Mouse (Mus musculus) hindbrain, embryonic 16.5 days (tissue): ENCODE measurements around the gene Zfpm1. TPM values are rescaled to one million over a fixed set of nuclear protein-coding genes. Genes with fewer than 3 reads are reported as not detected.
"Not testable (repeated sequence)": the region's sequence is repeated elsewhere in the genome, so short reads cannot be mapped to it uniquely, and the experiment has no call there.

Experiments used
- ATAC-seq: fragments of 200-750 bp; cut with Nextera tagmentation; 2 replicates; pipeline ENCODE4 v1.8.0; 2017; ENCODE audit warnings: moderate TSS enrichment, moderate library complexity
- H3K27ac ChIP-seq: fragments of 300-500 bp; sonication (generic); 2 replicates; pipeline ENCODE4 v1.5.1; 2014; ENCODE audit warnings: low read depth, mild to moderate bottlenecking, control low read depth, low read length, moderate library complexity
- H3K27me3 ChIP-seq: fragments of 300-500 bp; sonication (generic); replicated peaks from 2 replicates; pipeline ENCODE4 v1.6.1; 2014; ENCODE audit warnings: low read length; ENCODE audit not compliant: control insufficient read depth, insufficient read depth
- H3K36me3 ChIP-seq: fragments of 300-500 bp; sonication (generic); 2 replicates; pipeline ENCODE4 v1.6.1; 2014; ENCODE audit warnings: mild to moderate bottlenecking, low read length, moderate library complexity, mixed read lengths; ENCODE audit not compliant: control insufficient read depth, insufficient read depth
- H3K4me1 ChIP-seq: fragments of 300-500 bp; sonication (generic); 2 replicates; pipeline ENCODE4 v1.6.1; 2014; ENCODE audit warnings: low read depth, low read length; ENCODE audit not compliant: control insufficient read depth, insufficient read depth
- H3K4me2 ChIP-seq: fragments of 300-500 bp; sonication (generic); 2 replicates; pipeline ENCODE4 v1.6.1; 2014; ENCODE audit warnings: mild to moderate bottlenecking, low read length, control low read depth, moderate library complexity
- H3K4me3 ChIP-seq: fragments of 300-500 bp; sonication (generic); 2 replicates; pipeline ENCODE4 v1.5.1; 2014; ENCODE audit warnings: mild to moderate bottlenecking, low read length, control low read depth, moderate library complexity
- H3K9ac ChIP-seq: fragments of 300-500 bp; sonication (generic); 2 replicates; pipeline ENCODE4 v1.6.1; 2014; ENCODE audit warnings: low read depth, mild to moderate bottlenecking, control low read depth, low read length, moderate library complexity
- H3K9me3 ChIP-seq: fragments of 300-500 bp; sonication (generic); 2 replicates; pipeline ENCODE4 v1.6.1; 2014; ENCODE audit warnings: mild to moderate bottlenecking, low read length, moderate library complexity; ENCODE audit not compliant: control insufficient read depth
- WGBS: fragments of 180-500 bp; shearing (Covaris S2); extraction: QIAGEN DNeasy Blood & Tissue Kit; methylation state at CpG from one replicate; pipeline ENCODE4 v1.1.7; 2014; 5-methylcytosine and 5-hydroxymethylcytosine counted together
- polyA plus RNA-seq: library from polyadenylated mRNA; unstranded; fragments of >200 nt; fragmentation: Nextera tagmentation; extraction: Ambion mirVana; gene quantifications from 2 replicates; pipeline ENCODE4 v1.2.1, GENCODE M21; 2015

Zfpm1 gene
- polyA plus RNA-seq, 1 experiment from 2014 or later = 0.75 TPM

GRCm38 (mm10) chr8:122322792-122323191 is 40.9 kb downstream of the Zfpm1 start:
- Histone ChIP-seq H3K27ac (no peak overlapping the region), H3K4me1 (peaks cover 3% of the 10 kb centered on the region; the same call in 1 of the 2 replicates), H3K4me3 (no peak overlapping the region), H3K9ac (no peak overlapping the region), H3K9me3 (no peaks in the 10 kb centered on the region), H3K27me3 (peaks cover 3% of the 10 kb centered on the region; the same call in 1 of the 2 replicates), H3K4me2 (no peak overlapping the region), H3K36me3 (no peaks in the 10 kb centered on the region)
- WGBS = 62% methylated on average over 11 of the region's 11 CpGs
- ATAC-seq = no peak

- not testable (repeated sequence) for H3K27me3 ChIP-seq, H3K4me3 ChIP-seq, H3K36me3 ChIP-seq, H3K4me1 ChIP-seq, H3K27ac ChIP-seq, H3K9me3 ChIP-seq, H3K4me2 ChIP-seq, ATAC-seq
- peak overlapping the region; percentile 28; the same call in 1 of the 2 replicates for H3K9ac ChIP-seq
- WGBS = 9% methylated on average over 11 of the region's 13 CpGs
These were observed 42.0 kb downstream of the Zfpm1 start for GRCm38 (mm10) chr8:122323951-122324402.

- H3K36me3 ChIP-seq = no peaks in the 10 kb centered on the region
- no peak overlapping the region for H3K4me2 ChIP-seq
- peaks cover 3% of the 10 kb centered on the region; the same call in 1 of the 2 replicates for H3K27me3 ChIP-seq
- no peak overlapping the region for H3K4me3 ChIP-seq
- no peaks in the 10 kb centered on the region for H3K9me3 ChIP-seq
- 82% methylated on average over 2 of the region's 2 CpGs for WGBS
- H3K9ac ChIP-seq = peak overlapping the region; percentile 3; the same call in 1 of the 2 replicates
- no peak overlapping the region for H3K27ac ChIP-seq
- H3K4me1 ChIP-seq = peaks cover 10% of the 10 kb centered on the region
- ATAC-seq = no peak
These were observed 43.3 kb downstream of the Zfpm1 start for GRCm38 (mm10) chr8:122325196-122325595.

- Histone ChIP-seq H3K4me2 (peak overlapping the region; percentile 20; the same call in 1 of the 2 replicates), H3K4me1 (peaks cover 11% of the 10 kb centered on the region), H3K36me3 (no peaks in the 10 kb centered on the region), H3K4me3 (no peak overlapping the region), H3K9ac (0 out of 2 replicates have a peak overlapping the region, but pooled peaks have one; percentile 3), H3K27ac (no peak overlapping the region), H3K9me3 (no peaks in the 10 kb centered on the region), H3K27me3 (peaks cover 3% of the 10 kb centered on the region; the same call in 1 of the 2 replicates)
- 31% methylated on average over 14 of the region's 14 CpGs for WGBS
- no peak for ATAC-seq
These were observed 44.2 kb downstream of the Zfpm1 start for GRCm38 (mm10) chr8:122326114-122326542.

DNA sequence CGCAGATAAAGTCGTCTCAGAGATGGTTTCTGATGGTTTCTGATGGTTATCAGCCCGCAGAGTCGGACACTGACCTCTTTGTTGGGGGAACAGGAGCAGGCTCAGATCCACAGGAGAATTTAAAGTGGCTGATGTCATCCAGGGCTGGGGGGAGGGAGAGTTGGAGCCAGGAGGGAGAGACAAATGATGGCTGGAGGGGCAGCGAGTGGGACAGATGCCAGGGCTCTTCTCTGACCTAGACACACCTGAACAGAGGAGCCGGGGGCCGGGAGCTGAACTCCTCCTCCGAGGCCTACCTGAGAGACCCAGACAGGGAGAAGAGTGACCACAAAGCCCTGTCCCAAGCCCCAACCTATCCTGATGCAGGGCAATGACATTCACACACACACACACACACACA is 47.1 kb downstream of the Zfpm1 start:
- H3K4me1 ChIP-seq = peaks cover 12% of the 10 kb centered on the region
- no peak overlapping the region for H3K4me2 ChIP-seq
- no peak overlapping the region for H3K9ac ChIP-seq
- no peak overlapping the region for H3K27ac ChIP-seq
- H3K4me3 ChIP-seq = no peak overlapping the region
- no peak for ATAC-seq
- 70% methylated on average over 8 of the region's 8 CpGs for WGBS
- H3K27me3 ChIP-seq = peaks cover 2% of the 10 kb centered on the region; the same call in 1 of the 2 replicates
- H3K9me3 ChIP-seq = no peaks in the 10 kb centered on the region
- H3K36me3 ChIP-seq = no peaks in the 10 kb centered on the region

- 53% methylated on average over 22 of the region's 22 CpGs for WGBS
- Histone ChIP-seq H3K4me1 (peaks cover 10% of the 10 kb centered on the region), H3K9ac (no peak overlapping the region)
These were observed 47.8 kb downstream of the Zfpm1 start for GRCm38 (mm10) chr8:122329553-122330239.

DNA sequence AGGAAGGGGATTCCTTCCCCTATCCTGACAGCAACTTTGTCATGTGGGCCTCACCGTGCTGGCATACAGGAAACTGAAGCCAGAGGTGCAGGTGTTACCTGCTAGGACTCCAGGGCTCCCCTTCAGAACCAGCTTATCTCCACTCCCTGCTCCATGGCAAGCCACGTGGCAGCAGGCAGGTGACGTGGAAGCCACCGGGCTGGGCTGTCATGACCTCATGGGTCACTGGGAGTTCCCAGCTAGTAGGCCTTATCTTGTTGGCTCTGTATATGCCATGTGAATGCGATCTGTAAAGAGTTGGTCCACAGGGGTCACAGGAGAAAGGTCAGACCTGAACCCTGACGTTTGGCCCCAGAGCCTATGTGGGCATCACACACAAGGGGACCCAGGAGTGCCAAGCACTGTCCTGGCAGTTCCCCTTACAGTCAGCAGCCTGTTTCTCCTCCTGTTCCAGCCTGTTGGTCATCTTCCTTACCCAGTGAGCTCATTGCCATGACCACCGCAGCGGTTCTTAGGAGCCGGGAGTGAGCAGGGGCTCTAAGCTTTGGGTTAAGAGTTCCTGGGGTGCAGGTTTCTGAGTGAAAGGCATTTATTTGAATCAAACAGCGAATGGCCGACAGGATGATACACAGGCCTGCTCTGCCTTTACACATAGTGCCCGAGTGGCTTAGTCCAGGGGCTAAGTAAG is 48.6 kb downstream of the Zfpm1 start:
- Histone ChIP-seq H3K4me1 (peaks cover 13% of the 10 kb centered on the region), H3K4me3 (no peak overlapping the region), H3K9me3 (no peaks in the 10 kb centered on the region), H3K9ac (no peak overlapping the region; the same call in 1 of the 2 replicates), H3K27me3 (peaks cover 15% of the 10 kb centered on the region), H3K27ac (no peak overlapping the region), H3K36me3 (no peaks in the 10 kb centered on the region), H3K4me2 (no peak overlapping the region)
- no peak for ATAC-seq
- WGBS = 77% methylated on average over 12 of the region's 12 CpGs

More at GRCm38 (mm10) chr8:122329553-122330239, 47.8 kb downstream of the Zfpm1 start:
- H3K27ac ChIP-seq = no peak overlapping the region
- H3K4me2 ChIP-seq = no peak overlapping the region
- no peaks in the 10 kb centered on the region for H3K36me3 ChIP-seq
- no peaks in the 10 kb centered on the region for H3K9me3 ChIP-seq
- peak; percentile 32 for ATAC-seq
- peaks cover 7% of the 10 kb centered on the region for H3K27me3 ChIP-seq
- H3K4me3 ChIP-seq = no peak overlapping the region

DNA sequence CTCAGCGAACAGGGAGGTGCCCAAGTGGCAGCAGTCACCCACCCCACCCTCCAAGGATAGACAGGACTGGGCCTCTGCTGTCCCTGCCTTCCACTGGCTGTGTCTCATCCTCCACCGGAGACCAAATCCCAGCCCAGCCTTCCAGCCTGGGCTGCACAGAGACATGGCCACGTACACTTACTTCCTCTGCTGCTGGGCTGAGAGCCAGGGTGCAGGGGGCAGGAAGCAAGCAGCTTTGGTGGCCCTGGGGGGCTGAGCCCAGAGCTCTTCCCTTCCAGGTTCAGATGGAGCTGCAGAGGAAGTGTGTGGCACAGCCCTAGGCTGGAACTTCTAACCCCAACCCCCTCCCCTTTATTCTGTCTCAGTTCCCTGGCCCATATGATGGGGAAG is 49.2 kb downstream of the Zfpm1 start:
- ATAC-seq = no peak
- H3K27me3 ChIP-seq = peaks cover 15% of the 10 kb centered on the region
- no peaks in the 10 kb centered on the region for H3K36me3 ChIP-seq
- no peak overlapping the region for H3K4me2 ChIP-seq
- no peaks in the 10 kb centered on the region for H3K9me3 ChIP-seq
- H3K9ac ChIP-seq = peak overlapping the region; percentile 22; the same call in 1 of the 2 replicates
- no peak overlapping the region for H3K4me3 ChIP-seq
- H3K27ac ChIP-seq = no peak overlapping the region; the same call in 1 of the 2 replicates
- H3K4me1 ChIP-seq = peaks cover 14% of the 10 kb centered on the region
- 56% methylated on average over 3 of the region's 3 CpGs for WGBS
